Mouse (Mus musculus) layer of hippocampus, adult 8-10 months (tissue): ENCODE measurements around the gene Ppme1. TPM values are rescaled to one million over a fixed set of nuclear protein-coding genes. Genes with fewer than 3 reads are reported as not detected.

Experiments used
- DNase-seq, 2 experiments: peaks; one replicate each; pipeline ENCODE4 v3.0.0; 2022; ENCODE audit warnings: low spot score in 2 of 2
- total RNA-seq, 4 experiments: library from RNA; stranded (reverse); gene quantifications; 2 replicates each; pipeline ENCODE4 v1.2.4; 2022

Gene Ppme1
- total RNA-seq, 4 experiments from 2014 or later: 136 to 154 (median 142) TPM

- DNase-seq: peak in 1 of 2 experiments; percentile 46
Observed at GRCm38 (mm10) chr7:100279803-100280202, 92.3 kb downstream of the Ppme1 start.

Other genes with a start within 250 kb of the Ppme1 start
- gene Lipt2, start 213.0 kb downstream of the Ppme1 start, total RNA-seq: 1 to 10 TPM; 3.3 to 5.2 (median 3.9) TPM
- gene Kcne3, start 195.8 kb downstream of the Ppme1 start, total RNA-seq: 1 to 10 TPM in 1 of 4 experiments, under 1 TPM in 1, not detected in 2; 0.45 to 1.3 TPM
- gene Pgm2l1, start 144.9 kb downstream of the Ppme1 start, total RNA-seq: 100 to 1,000 TPM; 224 to 279 (median 240) TPM
- gene P4ha3, start 86.8 kb downstream of the Ppme1 start, total RNA-seq: 10 to 100 TPM in 2 of 4 experiments, 1 to 10 TPM in 2; 4.7 to 16.0 (median 9.0) TPM
- 10 to 100 TPM; 19.8 to 27.6 (median 24.5) TPM for gene C2cd3, start 74 bp downstream of the Ppme1 start, total RNA-seq
- gene Ucp3, start 100.7 kb upstream of the Ppme1 start, total RNA-seq: 1 to 10 TPM; 2.1 to 2.9 (median 2.2) TPM
- 100 to 1,000 TPM in 2 of 4 experiments, 10 to 100 TPM in 2; 40.3 to 175 (median 106) TPM for gene Ucp2, start 121.0 kb upstream of the Ppme1 start, total RNA-seq
- under 1 TPM in 3 of 4 experiments, not detected in 1; 0.38 to 0.98 (median 0.41) TPM for gene Dnajb13, start 142.7 kb upstream of the Ppme1 start, total RNA-seq
- 1 to 10 TPM; 7.9 to 9.9 (median 9.2) TPM for gene Coa4, start 164.8 kb upstream of the Ppme1 start, total RNA-seq
- gene Rab6a, start 235.1 kb upstream of the Ppme1 start, total RNA-seq: 100 to 1,000 TPM; 340 to 373 (median 364) TPM
- gene Mrpl48, start 236.0 kb upstream of the Ppme1 start, total RNA-seq: 10 to 100 TPM; 65.1 to 69.0 (median 66.7) TPM